Mouse (Mus musculus): ENCODE measurements around the gene Pelp1.

Gene Pelp1

DNA sequence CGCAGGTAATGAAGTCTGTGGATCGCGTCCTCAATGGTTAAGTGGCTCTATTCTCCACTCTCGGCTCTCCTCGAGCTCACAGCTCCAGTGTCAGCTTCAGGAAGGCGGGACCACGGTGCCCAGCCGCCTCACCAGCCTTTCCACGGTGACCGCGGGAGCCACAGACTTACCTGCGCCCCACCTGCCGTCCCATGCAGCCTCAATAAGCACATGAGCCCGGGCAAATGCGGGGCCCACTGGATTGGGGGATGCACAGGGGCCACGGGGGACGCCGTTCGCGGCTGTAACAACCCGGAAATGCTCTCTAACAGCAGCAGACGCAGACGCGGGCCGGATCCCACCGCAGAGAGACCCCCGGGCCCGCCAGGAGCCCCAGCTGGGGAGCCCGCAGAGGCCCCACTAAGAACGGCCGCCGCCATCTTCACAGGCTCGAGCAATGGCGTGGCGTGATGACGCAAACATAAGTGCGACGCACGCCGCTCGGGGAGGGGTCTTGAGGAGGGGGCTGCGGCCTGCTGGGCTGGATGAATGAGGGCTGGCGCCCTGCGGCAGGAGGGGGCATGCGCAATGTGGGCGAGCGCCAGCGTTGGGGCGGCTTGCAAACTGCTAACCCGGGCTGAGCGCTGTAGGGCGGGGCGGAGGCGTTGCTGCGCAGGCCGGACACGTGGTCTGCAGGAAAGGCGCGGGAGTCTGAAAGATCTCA is at the start of gene Pelp1:
TSS of gene Pelp1 (minus strand) at position 438 of the 703 bp plus-strand sequence.
- in situ Hi-C loops (cut with MseI, MboI): loop anchor here (5.0 to 10.0 kb wide), 2 partner anchors 93 to 205 kb away; partner anchors contain the start of genes 4930544D05Rik (in 1 of the 2) and Chrne (in 1 of the 2)

DNA sequence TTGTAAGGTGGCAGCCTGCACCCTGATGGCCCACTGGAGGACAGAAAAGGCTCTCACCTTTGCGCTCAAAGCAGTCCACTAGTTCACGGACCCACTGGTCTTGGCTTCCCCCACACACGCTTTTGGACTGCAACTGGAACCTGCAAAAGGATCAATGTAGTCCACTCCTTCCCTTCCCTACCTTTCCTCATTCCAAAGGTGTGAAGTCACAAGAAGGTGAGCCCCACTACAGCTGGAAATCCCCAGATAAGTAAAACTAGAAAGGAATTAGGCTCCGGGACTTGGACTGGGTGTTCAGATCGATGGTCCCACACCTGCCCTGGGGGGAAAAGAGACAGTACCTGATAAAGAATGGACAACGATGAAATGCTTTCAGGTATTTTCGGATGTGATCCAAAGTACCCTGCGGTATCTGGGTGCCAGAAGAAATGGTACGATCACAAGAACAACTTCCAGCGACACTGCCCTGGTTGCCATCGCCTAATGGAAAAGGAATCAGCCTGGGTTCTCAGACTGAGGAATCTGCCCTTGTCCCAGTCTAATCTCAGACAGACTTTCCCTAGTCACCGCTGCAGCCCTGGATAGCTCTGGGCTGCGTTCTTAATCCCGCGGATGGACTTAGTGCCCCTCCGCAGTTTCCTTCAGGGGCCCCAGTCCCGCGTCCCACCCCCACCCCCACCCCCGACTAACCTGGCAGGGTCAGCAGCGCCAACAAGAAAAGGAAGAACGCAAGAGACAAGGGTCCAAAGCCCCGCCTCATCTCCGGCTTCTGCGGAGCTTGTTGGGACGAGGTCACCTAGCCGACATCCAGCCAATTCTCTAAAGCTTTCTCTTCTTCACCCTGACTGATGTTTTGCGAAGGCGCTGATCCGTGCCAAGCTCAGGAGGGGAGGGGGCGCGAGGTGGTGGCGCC is 49.1 kb upstream of the Pelp1 start, which contains the start of gene Zmynd15:
TSS of gene Zmynd15 (plus strand) at position 746 of the 913 bp plus-strand sequence.
- in situ Hi-C loops (cut with MseI, MboI): no loop called here

DNA sequence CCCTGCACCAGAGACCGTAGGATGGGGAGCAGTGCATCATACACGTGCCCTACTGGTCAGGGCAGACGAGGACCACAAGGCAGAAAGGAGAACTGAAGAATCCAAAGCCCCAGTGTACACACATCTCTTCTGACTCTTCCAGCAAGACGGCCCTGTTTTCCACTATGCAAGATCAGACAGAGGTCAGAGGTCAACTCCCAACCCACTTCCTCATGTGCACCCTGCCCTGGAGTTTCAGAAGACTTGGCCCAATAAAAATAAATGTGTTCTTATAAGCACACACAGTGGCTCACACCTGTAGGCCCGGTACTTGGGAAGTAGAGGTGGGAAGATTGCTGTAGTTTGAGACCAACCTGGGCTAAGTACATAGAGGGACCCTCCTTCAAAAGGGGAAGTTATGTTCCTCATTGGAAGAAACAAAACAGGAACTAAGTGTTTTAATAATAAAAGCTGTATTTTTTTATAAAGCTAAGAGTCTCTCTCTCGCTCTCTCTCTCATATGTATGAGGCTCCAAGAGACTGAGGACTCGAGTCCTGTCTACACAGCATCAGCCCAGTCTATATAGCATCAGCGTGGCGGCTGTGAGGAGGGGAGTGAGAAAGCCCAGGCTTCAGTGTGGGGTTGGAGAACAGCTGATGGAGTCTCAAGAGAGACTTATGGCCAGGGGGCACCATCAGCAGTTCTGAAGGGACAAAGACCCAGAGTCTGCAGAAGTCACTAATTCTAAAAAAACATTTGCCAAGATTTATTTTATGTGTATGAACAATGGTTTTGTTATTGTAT is 43.6 kb upstream of the Pelp1 start:
- in situ Hi-C loops (cut with MseI, MboI): no loop called here

GRCm38 (mm10) chr11:70451797-70452498 is 42.1 kb upstream of the Pelp1 start, which contains the start of gene Med11:
Gene Med11, plus strand, starts transcription at chr11:70451919.
- in situ Hi-C loops (cut with MseI, MboI): no loop called here

DNA sequence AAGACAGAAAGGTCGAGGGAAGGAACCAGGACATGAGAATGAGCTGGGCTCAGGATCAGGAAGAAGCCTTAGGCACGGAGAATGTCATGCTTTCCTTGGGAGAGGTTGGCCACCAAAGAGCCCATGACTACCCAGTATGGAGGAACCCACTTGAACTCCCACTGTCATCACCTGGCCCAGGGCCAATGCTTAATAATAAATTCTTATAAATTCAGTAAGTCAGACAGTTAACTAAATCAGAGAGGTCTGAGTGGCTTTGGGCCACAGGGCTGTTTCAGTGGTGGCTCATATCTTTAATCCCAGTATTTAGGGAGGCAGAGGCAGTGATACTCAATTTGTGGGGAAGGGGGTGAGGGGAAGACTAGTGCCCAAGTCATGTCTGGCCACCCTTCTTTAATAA is 41.1 kb upstream of the Pelp1 start:
- in situ Hi-C loops (cut with MseI, MboI): no loop called here

- in situ Hi-C loops (cut with MseI, MboI): no loop called here
Observed at GRCm38 (mm10) chr11:70447373-70447772, 37.5 kb upstream of the Pelp1 start.

DNA sequence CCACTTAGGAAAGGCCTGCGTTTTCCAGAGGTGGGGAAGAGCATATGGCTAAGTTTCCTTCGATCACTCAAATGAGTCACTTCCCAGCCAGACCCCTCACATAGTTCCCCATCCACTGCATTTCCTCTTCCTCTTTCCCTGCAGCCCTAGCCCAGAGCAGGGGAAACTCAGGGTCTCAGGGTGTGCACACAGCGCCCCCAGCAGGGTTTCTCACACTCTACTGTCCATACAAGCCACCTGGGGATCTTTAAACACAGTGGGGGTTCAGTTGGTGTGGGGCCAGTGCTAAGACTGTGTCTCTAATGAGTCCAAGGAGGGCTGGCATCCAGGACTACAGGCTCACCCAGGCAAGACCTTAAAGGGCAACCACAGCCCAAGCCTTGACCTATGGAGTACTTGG is 36.9 kb upstream of the Pelp1 start:
- in situ Hi-C loops (cut with MseI, MboI): no loop called here

DNA sequence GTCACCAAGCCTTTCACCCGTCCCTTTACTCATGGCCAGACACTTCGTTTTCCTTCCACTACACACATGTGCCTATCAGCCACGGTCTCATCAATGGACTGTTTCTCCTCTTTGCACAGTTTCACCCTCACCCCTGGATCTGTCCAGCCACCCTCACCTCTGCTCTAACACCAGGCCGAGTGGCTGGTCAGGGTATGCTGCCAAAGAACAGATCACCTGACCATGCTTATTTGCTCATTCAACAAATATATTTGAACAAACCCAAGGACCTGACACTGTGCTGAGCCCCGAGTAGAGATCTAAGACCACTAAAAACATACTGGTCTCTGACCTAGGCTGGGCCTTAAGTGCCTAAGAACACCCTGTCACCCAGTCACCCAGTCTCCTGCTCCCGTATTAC is 34.8 kb upstream of the Pelp1 start:
- in situ Hi-C loops (cut with MseI, MboI): no loop called here

DNA sequence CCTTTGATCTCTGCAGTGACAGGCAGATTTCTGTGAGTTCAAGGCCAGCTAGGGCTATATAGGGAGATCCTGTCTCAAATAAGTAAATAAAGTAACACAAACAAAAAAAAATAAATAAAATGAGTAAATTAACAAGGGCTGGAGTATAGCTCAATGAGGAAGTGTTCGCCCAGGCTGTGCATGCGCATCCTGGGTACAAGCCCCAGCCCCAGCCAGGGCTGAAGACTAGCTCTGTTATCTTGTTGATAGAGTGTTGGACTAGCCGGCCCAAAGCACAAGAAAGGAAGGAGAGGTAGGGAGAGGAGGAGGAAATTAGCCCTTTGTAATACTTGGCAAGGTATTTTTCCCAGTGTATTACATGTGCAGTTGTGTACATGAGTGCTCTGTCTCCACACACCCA is 34.1 kb upstream of the Pelp1 start:
- in situ Hi-C loops (cut with MseI, MboI): no loop called here

DNA sequence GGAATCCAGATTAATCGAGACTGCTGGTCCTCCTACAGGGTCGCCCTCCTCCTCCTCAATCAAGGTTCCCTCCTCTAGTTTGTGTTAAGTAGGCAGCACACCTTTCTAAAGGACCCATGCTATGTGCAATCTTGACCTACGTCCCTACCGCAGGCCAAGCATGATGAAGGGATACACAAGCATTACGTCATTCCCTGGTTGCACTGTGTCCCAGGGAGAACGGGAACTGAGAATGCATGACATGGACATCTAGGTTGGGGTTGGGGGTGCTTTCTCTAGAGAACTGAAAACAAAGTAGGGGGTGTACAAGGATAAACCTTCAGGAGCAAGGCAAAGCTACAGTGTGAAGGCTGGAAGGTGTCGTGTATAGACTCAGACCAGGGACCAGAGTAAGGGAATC is 32.1 kb upstream of the Pelp1 start:
- in situ Hi-C loops (cut with MseI, MboI): no loop called here

GRCm38 (mm10) chr11:70440637-70441036 is 30.8 kb upstream of the Pelp1 start:
- in situ Hi-C loops (cut with MseI, MboI): no loop called here

DNA sequence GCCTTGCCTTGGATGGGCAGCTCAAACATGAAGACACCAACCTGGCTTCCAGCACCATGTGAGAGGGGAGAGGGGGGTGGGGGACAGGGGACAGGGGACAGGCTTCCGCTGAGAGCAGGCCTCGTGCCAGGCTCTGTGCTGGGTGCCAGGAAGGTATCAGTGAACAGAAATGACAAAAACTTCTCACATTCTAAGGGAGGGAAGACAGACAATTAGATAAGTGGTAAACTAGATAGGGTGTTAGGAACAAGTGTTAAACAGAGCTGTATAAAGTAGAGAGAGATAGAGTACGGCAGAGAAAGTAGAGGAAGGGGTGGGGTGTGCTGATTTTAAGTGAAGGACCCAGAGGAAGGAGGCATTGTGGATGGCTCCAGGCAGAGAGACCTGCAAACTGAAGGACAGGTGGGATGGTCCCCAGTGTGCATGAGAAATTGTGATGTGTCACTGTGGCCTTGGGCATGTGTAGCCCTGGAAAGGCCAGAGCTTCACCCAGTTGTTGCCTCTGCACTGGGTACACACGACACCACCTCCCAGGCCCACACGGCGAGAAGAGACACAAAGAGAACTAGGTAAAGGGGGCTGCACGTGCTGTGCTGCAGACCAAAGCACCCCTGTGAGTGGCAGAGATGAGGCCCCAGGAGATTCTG is 29.0 kb upstream of the Pelp1 start:
- in situ Hi-C loops (cut with MseI, MboI): no loop called here

DNA sequence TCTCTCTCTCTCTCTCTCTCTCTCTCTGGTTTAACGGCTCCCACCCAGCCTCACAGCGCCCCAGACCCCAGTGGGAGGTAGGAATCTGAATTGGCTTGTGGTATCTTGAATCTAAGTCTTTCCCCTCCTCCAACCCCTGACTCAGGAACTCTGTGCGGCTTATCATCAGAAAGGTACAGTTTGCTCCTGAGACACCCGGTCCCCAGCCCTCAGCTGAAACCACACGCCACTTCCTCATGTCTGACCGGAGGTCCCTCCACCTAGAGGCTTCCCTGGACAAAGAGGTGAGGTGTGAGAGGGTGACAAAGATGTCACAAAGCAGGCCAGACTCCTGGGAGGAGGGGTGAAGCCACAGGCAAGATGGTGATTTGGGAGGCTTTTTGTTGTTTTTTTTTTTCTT is 27.6 kb upstream of the Pelp1 start:
- in situ Hi-C loops (cut with MseI, MboI): no loop called here

DNA sequence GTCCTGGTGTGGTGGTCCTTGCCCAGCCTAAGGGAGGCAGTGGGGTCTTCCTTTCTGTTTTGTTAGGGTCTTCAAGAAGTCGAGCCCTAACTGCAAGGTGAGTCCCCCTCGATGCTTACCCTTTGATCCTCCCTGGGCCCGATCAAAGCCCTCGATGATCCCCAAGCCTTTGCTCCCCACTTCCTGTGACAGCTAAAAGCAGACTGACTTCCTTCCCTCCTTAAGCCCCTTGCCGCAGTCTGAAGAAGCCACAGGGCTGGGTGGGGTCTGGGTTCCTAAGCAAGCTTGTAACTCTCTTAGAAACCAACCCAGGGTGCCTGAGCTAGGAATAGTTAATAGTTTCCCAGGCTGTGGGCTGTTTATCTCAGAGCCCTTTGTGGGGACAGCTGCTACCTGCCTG is 25.6 kb upstream of the Pelp1 start:
- in situ Hi-C loops (cut with MseI, MboI): no loop called here

GRCm38 (mm10) chr11:70433951-70434350 is 24.1 kb upstream of the Pelp1 start:
- in situ Hi-C loops (cut with MseI, MboI): no loop called here

DNA sequence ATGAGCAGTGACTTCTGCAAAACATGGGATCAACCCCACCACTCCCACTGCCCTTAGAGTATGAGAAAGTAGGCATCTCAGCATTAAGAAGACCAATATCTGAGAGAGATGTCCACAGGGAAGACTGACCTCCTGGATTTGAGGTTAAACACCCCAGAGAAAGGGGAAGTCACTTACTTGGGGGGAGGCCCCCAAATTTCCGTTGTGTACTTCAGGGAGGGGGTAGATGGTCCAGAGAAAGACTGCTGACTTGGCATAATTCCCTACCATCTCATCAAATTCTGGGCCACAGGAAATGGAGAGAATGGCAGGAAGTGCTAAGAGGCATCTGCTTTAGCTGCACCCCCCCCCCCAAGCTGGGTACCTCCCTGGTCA is 23.7 kb upstream of the Pelp1 start:
- in situ Hi-C loops (cut with MseI, MboI): no loop called here

DNA sequence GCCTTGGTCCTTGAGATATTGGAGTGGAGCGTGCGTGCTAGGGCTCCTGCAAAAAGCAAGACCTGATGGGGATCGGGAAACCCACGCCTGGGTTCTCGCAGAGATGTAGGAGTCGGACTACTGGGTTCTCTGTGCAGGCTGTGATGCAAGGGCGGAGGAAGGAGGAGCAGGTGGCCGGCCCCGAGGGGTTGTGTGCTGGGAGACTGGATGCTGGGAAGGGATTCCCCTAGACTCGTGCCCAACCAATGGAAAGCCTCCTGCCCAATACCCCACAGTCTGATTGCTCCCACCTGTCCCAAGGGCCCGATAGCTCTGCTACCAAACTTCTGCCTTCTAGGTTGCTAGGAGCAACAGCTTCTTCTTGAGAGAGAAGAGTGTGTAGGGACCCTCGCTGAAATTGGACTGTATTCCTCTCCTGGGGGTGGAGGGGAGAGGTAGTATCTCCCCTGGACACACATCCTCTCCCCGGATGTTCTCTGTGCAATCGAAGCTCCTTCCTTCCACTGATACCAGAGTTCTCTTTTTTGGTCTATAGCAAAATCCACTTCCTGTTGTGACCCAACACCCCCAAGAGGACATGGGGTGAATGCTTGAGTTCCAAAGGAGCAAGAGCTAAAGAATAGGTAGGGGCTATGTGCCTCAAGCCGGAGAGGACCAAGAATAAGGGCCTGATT is 23.2 kb upstream of the Pelp1 start:
- in situ Hi-C loops (cut with MseI, MboI): no loop called here

DNA sequence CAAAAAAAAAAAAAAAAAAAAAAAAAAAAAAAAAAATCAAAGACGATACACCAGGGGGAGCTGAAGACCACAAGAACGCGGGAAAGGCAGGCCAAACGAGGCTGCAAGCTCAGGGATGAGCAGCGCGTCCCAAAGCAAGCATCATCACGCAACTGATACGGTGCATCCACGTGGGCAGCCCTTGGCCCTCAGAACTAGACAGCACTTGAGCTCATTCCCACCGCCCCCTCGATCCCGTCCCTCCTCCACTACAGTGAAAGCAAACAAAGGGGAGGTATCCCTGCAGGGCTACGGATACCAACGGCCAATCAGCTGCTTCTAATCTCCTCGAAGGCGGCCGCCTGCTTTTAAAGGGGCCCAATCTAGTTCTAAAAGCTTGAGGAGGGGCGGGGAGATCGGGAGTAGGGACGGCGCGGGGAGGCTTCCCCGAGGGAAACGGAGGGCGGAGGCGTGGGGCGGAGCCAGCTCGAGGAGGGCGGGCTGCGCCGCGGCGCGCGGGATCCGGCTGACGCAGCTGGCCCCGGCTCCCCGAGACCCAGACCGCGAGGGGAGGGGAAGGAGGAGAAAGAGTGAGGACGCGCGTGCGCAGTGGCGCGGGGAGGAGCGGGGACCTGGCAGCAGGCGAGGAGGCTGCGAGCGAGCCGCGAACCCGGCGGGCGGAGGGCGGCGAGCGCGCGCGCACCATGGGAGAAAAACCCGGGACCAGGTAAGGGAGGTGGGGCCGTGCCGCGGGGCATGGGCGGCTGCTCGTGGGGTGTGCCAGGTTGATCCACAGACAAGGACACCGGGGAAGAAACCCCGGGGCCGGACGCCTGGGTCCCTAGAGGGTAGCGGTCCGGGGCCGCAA is 22.4 kb upstream of the Pelp1 start, which contains the start of gene Arrb2:
TSS of gene Arrb2 (plus strand) at position 588 of the 847 bp plus-strand sequence.
- in situ Hi-C loops (cut with MseI, MboI): no loop called here

GRCm38 (mm10) chr11:70431574-70431973 is 21.7 kb upstream of the Pelp1 start:
- in situ Hi-C loops (cut with MseI, MboI): no loop called here

All from mouse trophoblast stem cell (cell line).